Mouse (Mus musculus) spleen, postnatal 14 days (tissue): Measurements from ENCODE around the gene Gpat3.

ENCODE experiments used
- DNase-seq, 2 experiments: peaks; one replicate each; pipeline ENCODE4 v3.0.0; 2021 to 2022; ENCODE audit warnings: low spot score in 2 of 2

Gene Gpat3

DNA sequence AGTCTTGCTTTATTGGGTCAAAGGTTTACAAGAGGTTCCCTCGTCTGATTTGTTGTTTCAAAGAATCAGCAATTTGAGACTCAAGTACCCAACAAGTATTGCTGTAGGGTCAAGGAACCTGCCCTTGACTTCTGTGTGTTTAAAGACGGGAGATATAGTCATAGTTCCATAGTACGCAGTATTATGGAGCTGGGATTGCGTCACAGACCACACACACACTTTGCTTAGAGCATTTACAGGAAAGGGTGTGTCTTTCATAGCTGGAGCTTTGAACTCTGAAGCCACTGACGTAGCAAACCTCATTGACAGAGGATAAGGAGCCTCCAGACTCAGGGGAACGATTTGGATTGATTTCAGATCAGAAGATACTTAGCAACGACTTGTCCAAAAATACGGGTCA lies 70.9 kb downstream of the Gpat3 start:
- no peak for DNase-seq

DNA sequence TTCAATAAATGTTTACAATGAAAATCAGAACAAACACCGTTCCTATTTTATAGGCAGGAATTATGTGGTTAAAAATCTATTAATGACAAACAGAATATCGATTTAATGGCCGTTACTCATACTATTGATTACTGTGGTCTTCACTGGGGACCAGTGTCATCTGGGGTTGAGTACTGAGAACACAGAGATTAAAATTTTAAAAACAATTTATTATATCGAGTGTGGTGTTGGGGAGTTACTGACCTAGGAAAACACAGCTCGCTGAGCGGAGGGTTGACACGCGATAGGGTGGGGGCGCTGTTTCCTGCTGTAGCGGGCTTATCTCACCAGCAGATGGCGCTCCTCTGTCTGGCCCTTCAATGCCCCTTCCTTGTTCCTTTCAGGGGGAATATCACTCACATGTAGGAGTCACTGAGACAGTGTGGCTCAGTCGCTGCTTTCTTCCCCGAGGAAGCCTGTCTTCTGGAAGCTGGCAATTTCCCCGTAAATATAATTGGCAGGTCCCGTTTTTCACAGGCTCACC lies 71.8 kb downstream of the Gpat3 start:
- peak; percentile 24 to 57 for DNase-seq

DNA sequence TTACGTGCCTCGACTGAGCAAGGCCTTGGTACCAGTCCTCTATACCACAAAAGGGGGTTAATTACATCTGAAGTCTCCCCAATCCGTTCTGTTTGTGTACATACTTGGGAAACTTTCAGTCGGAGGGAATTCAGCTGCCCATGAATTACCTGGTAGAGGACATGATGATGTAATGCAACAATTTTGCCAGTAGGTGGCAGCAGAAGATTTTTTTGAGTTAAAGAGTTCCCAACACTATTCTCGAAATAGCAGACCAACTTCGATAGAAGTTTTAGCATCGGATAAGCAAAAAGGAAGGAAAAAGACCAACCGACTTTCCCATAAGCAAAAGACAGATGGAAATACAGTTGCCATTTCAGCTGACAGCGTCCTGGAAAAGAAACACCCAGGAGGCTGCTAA lies 73.6 kb downstream of the Gpat3 start:
- peak in 1 of 2 experiments; percentile 25 for DNase-seq

DNA sequence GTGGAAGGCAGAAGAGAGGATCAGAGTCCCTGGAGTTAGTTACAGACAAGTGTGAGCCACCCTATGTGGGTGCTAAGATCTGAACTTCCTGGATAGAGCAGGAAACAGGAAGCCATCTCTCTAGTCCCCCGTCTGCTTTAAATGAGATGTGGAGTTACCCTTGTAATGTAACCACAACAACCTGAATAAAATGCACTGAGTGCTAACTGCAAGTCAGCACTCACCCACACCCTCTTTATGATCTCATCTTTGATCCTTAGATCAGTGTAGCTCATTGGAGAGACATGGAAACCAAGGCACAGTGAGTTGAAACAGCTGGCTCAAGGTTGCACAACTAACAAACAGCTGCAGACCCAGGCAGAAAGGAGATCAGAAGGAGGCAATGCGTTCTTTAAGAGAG lies 84.2 kb downstream of the Gpat3 start:
- no peak for DNase-seq

DNA sequence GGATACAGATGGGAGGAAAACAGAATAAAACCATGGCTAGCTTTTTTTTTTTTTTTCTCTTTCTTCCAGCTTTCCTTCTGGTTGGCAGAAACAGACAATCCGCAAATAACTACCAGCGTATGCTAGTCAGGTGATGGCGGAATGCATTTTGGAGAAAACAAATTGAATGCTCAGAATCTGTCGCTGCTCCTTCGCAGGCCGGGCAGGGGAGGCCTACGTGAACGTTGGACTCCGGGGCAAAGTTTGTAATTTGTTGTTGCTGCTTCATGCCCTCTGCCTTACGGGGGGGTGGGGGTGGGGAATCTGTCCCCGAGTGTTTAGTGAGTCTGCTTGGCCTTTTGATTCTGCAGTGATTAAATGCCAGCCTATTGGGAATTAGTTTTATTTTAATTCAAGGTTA lies 98.2 kb downstream of the Gpat3 start:
- DNase-seq, result no peak

DNA sequence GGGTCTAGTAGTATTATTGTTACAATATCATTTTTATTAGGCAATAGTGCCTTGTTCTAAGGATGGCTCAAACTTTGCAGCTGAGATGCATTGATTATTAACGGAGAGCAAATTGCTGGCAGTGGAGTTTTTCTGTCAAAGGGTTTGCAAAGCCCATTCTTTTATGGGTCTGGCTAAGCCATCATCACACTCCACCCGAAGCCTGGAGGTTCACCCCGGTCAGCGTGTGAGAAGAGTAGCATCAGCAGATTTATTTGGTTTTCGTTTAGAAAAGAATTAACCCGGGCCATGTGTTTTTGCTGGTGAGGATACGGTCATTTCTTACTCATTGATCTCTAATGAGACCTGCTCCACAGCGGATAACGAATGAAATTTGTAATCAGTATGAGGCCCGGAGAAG lies 99.8 kb downstream of the Gpat3 start:
- no peak for DNase-seq
